Comparison of ENCODE assay signal across 22 mouse cellular contexts in the genomic region with DNA sequence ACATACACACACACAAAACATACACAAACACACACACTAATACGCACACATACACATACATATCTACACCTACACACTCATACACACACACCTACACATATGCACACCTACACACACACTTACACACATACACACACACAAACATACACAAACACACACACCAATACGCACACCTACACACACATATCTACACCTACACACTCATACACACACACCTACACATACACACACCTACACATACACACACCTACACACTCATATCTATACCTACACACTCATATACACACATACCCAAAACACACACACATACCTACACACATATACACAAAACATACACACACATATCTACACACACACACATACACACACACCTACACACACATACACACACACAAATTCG.
DNase-seq lines count a peak whose midpoint lies in the region; ATAC-seq and TF ChIP-seq lines count a peak whose summit lies in the region.
"Had no signal": no experiment of that assay in that cellular context is flagged by ENCODE, and none has a peak within 500 bp of the region (broad histone marks: within the 10 kb centered on the region; RNA-seq: fewer than 3 reads in every experiment).

No protein-coding gene starts in this region.

- no peaks in the 10 kb centered on the region for H3K79me2 ChIP-seq in heart, adult 2 months (replicated peaks; ENCODE audit: control insufficient read depth, insufficient read depth, low read length)

- no peak for TF ChIP-seq POLR2A in heart, adult 2 months (IDR thresholded peaks at IDR 0.05; ENCODE audit: insufficient read depth, low read depth, low read length)

- peak; percentile 52; the same call in 1 of the 2 replicates for ATAC-seq in embryonic facial prominence, embryonic 11.5 days (replicated peaks; ENCODE audit: insufficient number of reproducible peaks, low FRiP score, low TSS enrichment, low read depth)
- peak; percentile 43; the same call in 1 of the 2 replicates for ATAC-seq in heart, embryonic 14.5 days (ENCODE audit: insufficient number of reproducible peaks, insufficient read depth, low FRiP score, low read depth)
- ATAC-seq in lung, embryonic 16.5 days (ENCODE audit: low read depth): peak; percentile 56
- ATAC-seq: CD4-positive, CD25-positive, alpha-beta regulatory T cell, adult 4 months; forebrain, embryonic 13.5 days had no signal

- DNase-seq in embryonic facial prominence, embryonic 11.5 days (ENCODE audit: low spot score): no peak
- no peak for DNase-seq in embryonic facial prominence, embryonic 10.5 days (ENCODE audit: low spot score)
- DNase-seq in heart, adult 2 months: no peak
- DNase-seq in lung, postnatal 4 days: no peak
- peak; percentile 6 for DNase-seq in testis, postnatal 10 days (ENCODE audit: low spot score)
- no peak for DNase-seq in testis, postnatal 14 days (ENCODE audit: low spot score)
- DNase-seq: adrenal gland, adult 8-10 months; adrenal gland, postnatal 36 days; B cell, adult 2 months; cerebellum, adult 2 months; cerebellum, postnatal 10 days; gastrocnemius, postnatal 36 days; heart, adult 18-20 months; heart, postnatal 10 days had no signal

- H3K27me3 ChIP-seq in embryonic facial prominence, embryonic 11.5 days (ENCODE audit: control insufficient read depth, insufficient read depth, low read length): no peaks in the 10 kb centered on the region
- no peaks in the 10 kb centered on the region for H3K27me3 ChIP-seq in embryonic facial prominence, embryonic 10.5 days (replicated peaks; ENCODE audit: low read depth, poor library complexity, severe bottlenecking)
- H3K27me3 ChIP-seq in heart, embryonic 14.5 days (ENCODE audit: control insufficient read depth, insufficient read depth, low read length): no peaks in the 10 kb centered on the region
- H3K27me3 ChIP-seq in heart, adult 2 months (ENCODE audit: control insufficient read depth, insufficient read depth, low read length): no peaks in the 10 kb centered on the region
- no peaks in the 10 kb centered on the region for H3K27me3 ChIP-seq in lung, embryonic 16.5 days (ENCODE audit: control insufficient read depth, insufficient read depth, low read depth, low read length)
- H3K27me3 ChIP-seq: embryonic facial prominence, embryonic 12.5 days; forebrain, embryonic 13.5 days; heart, embryonic 13.5 days; hindbrain, embryonic 13.5 days had no signal

- H3K4me3 ChIP-seq in embryonic facial prominence, embryonic 11.5 days (ENCODE audit: low read depth, low read length): no peak overlapping the region
- H3K4me3 ChIP-seq in embryonic facial prominence, embryonic 10.5 days: no peak overlapping the region
- H3K4me3 ChIP-seq in heart, embryonic 14.5 days (ENCODE audit: control insufficient read depth in 1 of 2, insufficient read depth in 1 of 2, low read depth in 1 of 2, low read length in 2 of 2): no peak overlapping the region
- no peak overlapping the region for H3K4me3 ChIP-seq in heart, adult 2 months
- no peak overlapping the region for H3K4me3 ChIP-seq in lung, embryonic 16.5 days (ENCODE audit: low read length)
- H3K4me3 ChIP-seq: embryonic facial prominence, embryonic 12.5 days; forebrain, embryonic 13.5 days; heart, embryonic 13.5 days; hindbrain, embryonic 13.5 days had no signal

- H3K4me1 ChIP-seq in embryonic facial prominence, embryonic 11.5 days (ENCODE audit: control insufficient read depth, insufficient read depth, low read length): no peaks in the 10 kb centered on the region
- no peaks in the 10 kb centered on the region for H3K4me1 ChIP-seq in embryonic facial prominence, embryonic 10.5 days
- peaks cover 18 to 32% of the 10 kb centered on the region in 2 experiments for H3K4me1 ChIP-seq in heart, embryonic 14.5 days (ENCODE audit: control insufficient read depth in 2 of 2, insufficient read depth in 2 of 2, low read length in 2 of 2)
- peaks cover 7% of the 10 kb centered on the region for H3K4me1 ChIP-seq in heart, adult 2 months (ENCODE audit: control insufficient read depth, insufficient read depth, low read length)
- peaks cover 2% of the 10 kb centered on the region; the same call in 1 of the 2 replicates for H3K4me1 ChIP-seq in lung, embryonic 16.5 days (replicated peaks; ENCODE audit: control insufficient read depth, insufficient read depth, low read length)
- H3K4me1 ChIP-seq: embryonic facial prominence, embryonic 12.5 days; forebrain, embryonic 13.5 days; hindbrain, embryonic 13.5 days had no signal

- no peak overlapping the region for H3K27ac ChIP-seq in embryonic facial prominence, embryonic 11.5 days (replicated peaks; ENCODE audit: low read depth, low read length)
- H3K27ac ChIP-seq in embryonic facial prominence, embryonic 10.5 days (replicated peaks): no peak overlapping the region
- H3K27ac ChIP-seq in heart, embryonic 14.5 days (replicated peaks in 1 of 2; ENCODE audit: control insufficient read depth in 1 of 2, insufficient read depth in 1 of 2, low read depth in 2 of 2, low read length in 2 of 2): no peak overlapping the region
- no peak overlapping the region for H3K27ac ChIP-seq in heart, adult 2 months
- H3K27ac ChIP-seq in lung, embryonic 16.5 days (ENCODE audit: low read length): no peak overlapping the region
- H3K27ac ChIP-seq: embryonic facial prominence, embryonic 12.5 days; forebrain, embryonic 13.5 days; heart, embryonic 13.5 days; hindbrain, embryonic 13.5 days had no signal

- 80% methylated on average over 3 of the region's 3 CpGs for WGBS in embryonic facial prominence, embryonic 11.5 days
- 76% methylated on average over 3 of the region's 3 CpGs for WGBS in embryonic facial prominence, embryonic 10.5 days
- 82% methylated on average over 3 of the region's 3 CpGs for WGBS in heart, embryonic 14.5 days
- 68% methylated on average over 3 of the region's 3 CpGs for WGBS in heart, adult 2 months
- 77% methylated on average over 3 of the region's 3 CpGs for WGBS in lung, embryonic 16.5 days

- TF ChIP-seq EP300 in heart, adult 2 months (IDR thresholded peaks at IDR 0.05; ENCODE audit: insufficient read depth, low read depth, low read length): no peak

- H3K9ac ChIP-seq in embryonic facial prominence, embryonic 11.5 days (replicated peaks; ENCODE audit: low read length): no peak overlapping the region
- H3K9ac ChIP-seq in heart, embryonic 14.5 days (ENCODE audit: low read length): no peak overlapping the region
- H3K9ac ChIP-seq in heart, adult 2 months (ENCODE audit: low read depth, low read length): no peak overlapping the region
- H3K9ac ChIP-seq in lung, embryonic 16.5 days (ENCODE audit: low read length): no peak overlapping the region
- H3K9ac ChIP-seq: embryonic facial prominence, embryonic 12.5 days; forebrain, embryonic 13.5 days; heart, embryonic 13.5 days; hindbrain, embryonic 13.5 days had no signal

- no peaks in the 10 kb centered on the region for H3K9me3 ChIP-seq in embryonic facial prominence, embryonic 11.5 days (replicated peaks; ENCODE audit: control insufficient read depth, low read length)
- no peaks in the 10 kb centered on the region for H3K9me3 ChIP-seq in embryonic facial prominence, embryonic 10.5 days
- H3K9me3 ChIP-seq in heart, embryonic 14.5 days (ENCODE audit: control insufficient read depth, low read length): no peaks in the 10 kb centered on the region
- no peaks in the 10 kb centered on the region for H3K9me3 ChIP-seq in lung, embryonic 16.5 days (ENCODE audit: control insufficient read depth, low read length)
- H3K9me3 ChIP-seq: embryonic facial prominence, embryonic 12.5 days; forebrain, embryonic 13.5 days; heart, embryonic 13.5 days; hindbrain, embryonic 13.5 days had no signal

- H3K4me2 ChIP-seq in embryonic facial prominence, embryonic 11.5 days (ENCODE audit: low read depth, low read length): no peak overlapping the region
- H3K4me2 ChIP-seq in heart, embryonic 14.5 days (ENCODE audit: low read length): no peak overlapping the region
- H3K4me2 ChIP-seq in lung, embryonic 16.5 days (ENCODE audit: low read depth, low read length): no peak overlapping the region
- H3K4me2 ChIP-seq: embryonic facial prominence, embryonic 12.5 days; forebrain, embryonic 13.5 days; heart, embryonic 13.5 days; hindbrain, embryonic 13.5 days had no signal

- no peak for TF ChIP-seq CTCF in heart, adult 2 months (IDR thresholded peaks at IDR 0.05)

- H3K36me3 ChIP-seq in embryonic facial prominence, embryonic 11.5 days (replicated peaks; ENCODE audit: control insufficient read depth, insufficient read depth, low read depth, low read length): no peaks in the 10 kb centered on the region
- no peaks in the 10 kb centered on the region for H3K36me3 ChIP-seq in embryonic facial prominence, embryonic 10.5 days (replicated peaks)
- H3K36me3 ChIP-seq in heart, embryonic 14.5 days (ENCODE audit: control insufficient read depth, insufficient read depth, low read length): no peaks in the 10 kb centered on the region
- peaks cover 7% of the 10 kb centered on the region for H3K36me3 ChIP-seq in heart, adult 2 months (ENCODE audit: control insufficient read depth, insufficient read depth, low read length)
- H3K36me3 ChIP-seq in lung, embryonic 16.5 days (ENCODE audit: control insufficient read depth, insufficient read depth, low read length): no peaks in the 10 kb centered on the region
- H3K36me3 ChIP-seq: embryonic facial prominence, embryonic 12.5 days; G1E; heart, embryonic 13.5 days; hindbrain, embryonic 13.5 days had no signal

- intact Hi-C loops in heart, adult 2 months (cut with DNase I): no loop called here
